Mouse (Mus musculus): ENCODE results near the gene Klra9.
"Not testable (repeated sequence)": the region's sequence is repeated elsewhere in the genome, so short reads cannot be mapped to it uniquely, and the experiment has no call there.

The Klra9 gene

DNA sequence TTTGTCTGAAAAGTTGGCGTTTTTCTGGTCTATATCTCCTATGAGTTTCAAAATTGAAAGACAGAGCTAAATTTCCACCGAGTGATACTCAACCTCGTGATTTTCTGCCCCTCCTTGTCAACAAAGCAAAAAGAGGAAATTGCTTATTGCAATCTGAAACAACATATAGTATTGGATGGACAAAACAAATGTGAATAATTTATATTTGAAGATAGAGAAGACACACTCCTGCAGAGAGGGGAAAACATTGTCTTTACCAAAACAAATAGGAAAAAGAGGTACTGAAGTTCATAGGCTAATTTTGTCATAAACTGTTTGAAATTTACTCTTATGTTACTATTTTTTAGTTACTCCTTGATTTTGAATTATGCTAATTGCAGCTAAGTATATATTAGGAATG is at the start of gene Klra9:
Gene Klra9 (minus strand): TSS at position 101 of the 400 bp plus-strand sequence.
- not testable (repeated sequence) for DNase-seq

DNA sequence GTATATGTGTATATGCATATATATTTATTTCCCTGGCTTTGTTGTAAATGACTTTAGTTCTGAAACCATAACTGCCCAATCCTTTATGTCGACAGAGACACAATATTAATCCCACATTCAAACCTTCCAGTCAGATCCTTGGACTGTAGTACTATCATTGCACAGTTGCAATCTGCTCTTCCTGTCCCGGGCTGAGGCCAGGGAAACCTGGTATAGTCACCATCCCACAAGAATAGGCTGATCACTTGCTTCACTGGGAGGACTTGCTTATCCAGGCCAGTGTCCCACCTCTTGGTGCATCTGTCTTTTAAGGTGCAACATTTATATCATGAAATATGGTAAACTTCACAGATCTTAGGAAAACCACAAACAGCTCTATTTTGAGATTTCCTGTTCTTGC is 44.6 kb upstream of the Klra9 start:
- DNase-seq: no peak

- DNase-seq: no peak
Observed at GRCm38 (mm10) chr6:130236635-130237034, 43.7 kb upstream of the Klra9 start.

DNA sequence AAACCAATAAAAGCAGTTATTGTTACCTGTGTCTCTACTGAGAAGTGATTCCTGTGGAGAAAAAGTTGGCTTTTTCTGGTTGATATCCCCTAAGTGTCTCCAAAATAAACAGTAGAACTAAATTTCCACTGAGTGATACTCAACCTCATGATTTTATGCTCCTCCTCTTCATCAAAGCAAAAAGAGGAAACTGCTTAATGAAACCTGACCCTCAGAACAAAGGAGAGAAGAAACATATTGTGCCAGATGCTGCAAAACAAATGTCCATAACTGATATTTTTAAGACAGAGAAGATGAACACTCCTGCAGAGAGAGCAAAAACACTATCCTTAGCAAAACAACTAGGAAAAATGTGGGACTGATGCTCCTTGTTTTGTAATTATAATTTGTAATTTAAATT is 40.3 kb upstream of the Klra9 start, which contains the start of gene Klra7:
Gene Klra7 (minus strand): TSS at position 101 of the 400 bp plus-strand sequence.
- DNase-seq: no peak

DNA sequence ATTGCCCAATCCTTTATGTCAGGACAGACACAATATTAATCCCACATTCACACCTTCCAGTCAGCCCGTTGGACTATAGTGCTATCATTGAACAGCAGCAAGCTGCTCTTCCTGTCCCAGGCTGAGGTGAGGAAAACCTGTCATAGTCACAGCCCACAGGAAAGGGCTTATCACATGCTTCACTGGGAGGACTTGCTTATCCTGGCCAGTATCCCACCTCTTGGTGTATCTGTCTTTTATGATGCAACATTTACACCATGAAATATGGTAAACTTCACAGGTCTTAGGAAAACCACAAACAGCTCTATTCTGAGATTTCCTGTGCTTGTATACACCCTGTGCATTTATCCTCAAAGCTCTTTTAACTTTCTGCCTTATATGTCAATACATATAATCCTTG is 4.5 kb upstream of the Klra9 start:
- DNase-seq: not testable (repeated sequence)

- DNase-seq: not testable (repeated sequence)
Observed at GRCm38 (mm10) chr6:130129798-130130197, 63.1 kb downstream of the Klra9 start, which contains the start of gene Klra8. Gene Klra8, minus strand, starts transcription at chr6:130129898.

All from retina, postnatal 1 day (tissue).